Mouse (Mus musculus): Measurements from ENCODE around the gene Ccl7. TPM values are rescaled to one million over a fixed set of nuclear protein-coding genes. Genes with fewer than 3 reads are reported as not detected.

The Ccl7 gene
- polyA plus RNA-seq, 1 experiment from 2014 or later: 2.9 TPM

DNA sequence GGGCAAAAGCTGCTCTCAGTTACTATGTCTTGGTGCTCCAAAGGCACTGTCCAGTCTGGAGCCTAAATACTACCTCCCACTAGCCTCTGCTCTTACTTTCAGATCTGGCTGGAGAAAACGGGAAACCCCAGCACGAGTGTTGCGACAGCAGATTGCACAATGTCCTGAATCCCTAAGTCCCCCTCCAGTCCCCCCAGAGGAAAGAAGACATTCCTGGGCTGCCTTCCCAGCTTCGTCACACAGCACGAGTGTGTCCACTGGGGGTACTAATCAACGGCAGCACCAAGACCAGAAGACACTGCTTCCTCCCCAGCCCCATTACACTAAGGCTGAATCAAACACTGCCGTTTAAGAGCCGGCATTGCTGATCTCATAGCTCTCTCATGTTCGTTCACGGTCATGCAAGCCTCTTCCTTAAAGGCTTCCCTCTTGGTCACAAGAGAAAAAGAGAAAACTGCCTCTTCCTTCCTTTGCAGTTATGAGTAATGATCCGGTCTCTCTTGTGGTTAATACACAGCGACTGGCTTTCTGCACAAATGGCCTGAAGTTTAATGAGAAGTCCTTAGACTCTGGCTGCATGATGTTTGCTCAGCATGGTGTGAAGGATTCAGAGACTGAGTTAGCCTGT, 38.6 kb upstream of the Ccl7 start:
- DNase-seq (ENCODE audit: low spot score): peak; percentile 73

GRCm38 (mm10) chr11:82010115-82010514, 35.4 kb upstream of the Ccl7 start:
- ATAC-seq (replicated peaks; ENCODE audit: low FRiP score, low read depth): no peak
- Histone ChIP-seq H3K27ac (no peak overlapping the region), H3K9ac (ENCODE audit: low read depth, low read length) (no peak overlapping the region), H3K4me3 (replicated peaks; ENCODE audit: low read depth, low read length) (no peak overlapping the region), H3K36me3 (ENCODE audit: insufficient read depth, low read length) (no peaks in the 10 kb centered on the region), H3K4me1 (replicated peaks; ENCODE audit: insufficient read depth, low read length) (no peaks in the 10 kb centered on the region), H3K9me3 (replicated peaks; ENCODE audit: low read length) (no peaks in the 10 kb centered on the region), H3K27me3 (ENCODE audit: insufficient read depth, low read length) (no peaks in the 10 kb centered on the region), H3K4me2 (ENCODE audit: low read length) (no peak overlapping the region)
- no peak for DNase-seq (ENCODE audit: low spot score)
- 89% methylated on average over 3 of the region's 3 CpGs for WGBS
- no peak for TF ChIP-seq CTCF (IDR thresholded peaks at IDR 0.05; ENCODE audit: low read depth)

More for the DNA sequence above, 38.6 kb upstream of the Ccl7 start:
- Histone ChIP-seq H3K4me1 (replicated peaks; ENCODE audit: insufficient read depth, low read length) (no peaks in the 10 kb centered on the region), H3K4me3 (replicated peaks; ENCODE audit: low read depth, low read length) (no peak overlapping the region), H3K9me3 (replicated peaks; ENCODE audit: low read length) (no peaks in the 10 kb centered on the region), H3K36me3 (ENCODE audit: insufficient read depth, low read length) (no peaks in the 10 kb centered on the region), H3K9ac (ENCODE audit: low read depth, low read length) (no peak overlapping the region), H3K27ac (no peak overlapping the region), H3K4me2 (ENCODE audit: low read length) (no peak overlapping the region), H3K27me3 (ENCODE audit: insufficient read depth, low read length) (no peaks in the 10 kb centered on the region)
- 49% methylated on average over 12 of the region's 12 CpGs for WGBS
- no peak for ATAC-seq (replicated peaks; ENCODE audit: low FRiP score, low read depth)
- TF ChIP-seq CTCF (IDR thresholded peaks at IDR 0.05; ENCODE audit: low read depth): peak; percentile 5; the same call in 1 of the 2 replicates

DNA sequence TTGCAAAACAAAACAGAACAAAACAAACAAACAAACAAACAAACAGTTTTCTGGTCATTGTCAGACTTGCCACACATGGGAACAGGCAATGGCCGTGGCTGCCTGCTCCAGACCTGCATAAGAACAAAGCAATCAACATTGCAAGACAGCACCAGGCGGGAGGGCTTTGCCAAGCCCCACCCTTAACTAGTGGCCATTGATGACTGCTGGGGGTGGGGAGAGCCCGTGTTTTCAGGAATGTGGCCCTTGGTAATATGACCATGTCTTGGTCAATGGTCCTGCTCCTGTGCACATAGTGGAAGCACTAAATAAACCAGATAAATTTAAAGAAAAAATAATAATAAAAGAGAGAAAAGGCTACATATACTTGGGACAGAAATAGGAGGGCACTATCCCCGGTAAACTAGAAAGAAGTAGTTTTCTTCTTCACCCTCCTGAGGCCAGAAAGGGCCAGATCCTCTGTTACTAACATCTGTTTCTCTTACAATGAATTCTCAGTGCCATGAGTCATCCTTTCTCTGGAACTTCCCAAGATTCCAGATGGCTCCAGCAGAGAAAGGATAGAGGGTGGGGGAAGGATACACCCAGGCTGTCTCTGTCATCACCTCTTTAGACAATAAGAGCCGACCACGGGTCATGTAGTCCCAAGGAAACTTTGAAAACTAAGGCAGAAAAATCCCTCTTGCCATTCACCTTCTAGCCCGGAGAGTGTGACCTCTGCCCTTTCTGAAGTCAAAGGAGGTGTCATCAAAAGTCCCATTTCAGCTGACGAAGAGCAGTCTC, 33.9 kb upstream of the Ccl7 start:
- no peak overlapping the region for H3K4me2 ChIP-seq (ENCODE audit: low read length)
- H3K4me1 ChIP-seq (replicated peaks; ENCODE audit: insufficient read depth, low read length): no peaks in the 10 kb centered on the region
- H3K9me3 ChIP-seq (replicated peaks; ENCODE audit: low read length): no peaks in the 10 kb centered on the region
- DNase-seq (ENCODE audit: low spot score): no peak
- 59% methylated on average over 8 of the region's 8 CpGs for WGBS
- no peaks in the 10 kb centered on the region for H3K27me3 ChIP-seq (ENCODE audit: insufficient read depth, low read length)
- H3K9ac ChIP-seq (ENCODE audit: low read depth, low read length): no peak overlapping the region
- no peak overlapping the region for H3K4me3 ChIP-seq (replicated peaks; ENCODE audit: low read depth, low read length)
- H3K36me3 ChIP-seq (ENCODE audit: insufficient read depth, low read length): no peaks in the 10 kb centered on the region
- H3K27ac ChIP-seq: no peak overlapping the region
- TF ChIP-seq CTCF (IDR thresholded peaks at IDR 0.05; ENCODE audit: low read depth): no peak
- no peak for ATAC-seq (replicated peaks; ENCODE audit: low FRiP score, low read depth)

GRCm38 (mm10) chr11:82013756-82014155, 31.8 kb upstream of the Ccl7 start:
- H3K4me2 ChIP-seq (ENCODE audit: low read length): no peak overlapping the region
- no peak overlapping the region for H3K4me3 ChIP-seq (replicated peaks; ENCODE audit: low read depth, low read length)
- H3K27me3 ChIP-seq (ENCODE audit: insufficient read depth, low read length): no peaks in the 10 kb centered on the region
- H3K27ac ChIP-seq: no peak overlapping the region
- WGBS: 27% methylated on average over 1 of the region's 1 CpGs
- no peak for DNase-seq (ENCODE audit: low spot score)
- ATAC-seq (replicated peaks; ENCODE audit: low FRiP score, low read depth): no peak
- TF ChIP-seq CTCF (IDR thresholded peaks at IDR 0.05; ENCODE audit: low read depth): no peak
- no peak overlapping the region for H3K9ac ChIP-seq (ENCODE audit: low read depth, low read length)
- no peaks in the 10 kb centered on the region for H3K9me3 ChIP-seq (replicated peaks; ENCODE audit: low read length)
- H3K4me1 ChIP-seq (replicated peaks; ENCODE audit: insufficient read depth, low read length): no peaks in the 10 kb centered on the region
- H3K36me3 ChIP-seq (ENCODE audit: insufficient read depth, low read length): no peaks in the 10 kb centered on the region

- DNase-seq (ENCODE audit: low spot score) (no peak), ATAC-seq (replicated peaks; ENCODE audit: low FRiP score, low read depth) (no peak)
- Histone ChIP-seq H3K4me1 (replicated peaks; ENCODE audit: insufficient read depth, low read length) (no peaks in the 10 kb centered on the region), H3K4me2 (ENCODE audit: low read length) (no peak overlapping the region), H3K4me3 (replicated peaks; ENCODE audit: low read depth, low read length) (no peak overlapping the region), H3K27ac (no peak overlapping the region), H3K27me3 (ENCODE audit: insufficient read depth, low read length) (no peaks in the 10 kb centered on the region), H3K9me3 (replicated peaks; ENCODE audit: low read length) (no peaks in the 10 kb centered on the region), H3K9ac (ENCODE audit: low read depth, low read length) (no peak overlapping the region), H3K36me3 (ENCODE audit: insufficient read depth, low read length) (no peaks in the 10 kb centered on the region)
- no peak for TF ChIP-seq CTCF (IDR thresholded peaks at IDR 0.05; ENCODE audit: low read depth)
- WGBS: 63% methylated on average over 2 of the region's 2 CpGs
Observed at GRCm38 (mm10) chr11:82015066-82015465, 30.4 kb upstream of the Ccl7 start.

- Histone ChIP-seq H3K4me2 (ENCODE audit: low read length) (no peak overlapping the region), H3K4me3 (replicated peaks; ENCODE audit: low read depth, low read length) (no peak overlapping the region), H3K9me3 (replicated peaks; ENCODE audit: low read length) (no peaks in the 10 kb centered on the region), H3K27ac (no peak overlapping the region), H3K36me3 (ENCODE audit: insufficient read depth, low read length) (no peaks in the 10 kb centered on the region), H3K27me3 (ENCODE audit: insufficient read depth, low read length) (no peaks in the 10 kb centered on the region), H3K9ac (ENCODE audit: low read depth, low read length) (no peak overlapping the region), H3K4me1 (replicated peaks; ENCODE audit: insufficient read depth, low read length) (no peaks in the 10 kb centered on the region)
- ATAC-seq (replicated peaks; ENCODE audit: low FRiP score, low read depth) (no peak), DNase-seq (ENCODE audit: low spot score) (no peak)
- no peak for TF ChIP-seq CTCF (IDR thresholded peaks at IDR 0.05; ENCODE audit: low read depth)
- WGBS: 73% methylated on average over 3 of the region's 3 CpGs
Observed at GRCm38 (mm10) chr11:82016181-82016780, 29.2 kb upstream of the Ccl7 start.

Measured in kidney, postnatal 0 days (tissue).